Mouse (Mus musculus): Measurements from ENCODE around the gene Tec. TPM values are rescaled to one million over a fixed set of nuclear protein-coding genes. Genes with fewer than 3 reads are reported as not detected.

Tec gene
- polyA plus RNA-seq, 1 experiment from 2014 or later: 2.9 TPM

GRCm38 (mm10) chr5:72882412-72882765 lies 14.1 kb upstream of the Tec start:
- Histone ChIP-seq H3K4me2 (ENCODE audit: low read depth, low read length, severe bottlenecking) (no peak overlapping the region), H3K9me3 (ENCODE audit: control insufficient read depth, low read length) (no peaks in the 10 kb centered on the region), H3K36me3 (ENCODE audit: control insufficient read depth, insufficient read depth, low read length) (no peaks in the 10 kb centered on the region), H3K27ac (ENCODE audit: low read depth, low read length) (no peak overlapping the region), H3K4me3 (ENCODE audit: low read depth, low read length) (no peak overlapping the region), H3K27me3 (ENCODE audit: control insufficient read depth, insufficient read depth, low read length) (no peaks in the 10 kb centered on the region), H3K9ac (ENCODE audit: low read length) (no peak overlapping the region), H3K4me1 (replicated peaks; ENCODE audit: control insufficient read depth, insufficient read depth, low read length) (no peaks in the 10 kb centered on the region)
- no peak for ATAC-seq (replicated peaks; ENCODE audit: low FRiP score)
- 91% methylated on average over 2 of the region's 2 CpGs for WGBS
- no peak for DNase-seq (ENCODE audit: low spot score)

GRCm38 (mm10) chr5:72881748-72882411 lies 13.6 kb upstream of the Tec start:
- 86% methylated on average over 12 of the region's 12 CpGs for WGBS
- no peak for ATAC-seq (replicated peaks; ENCODE audit: low FRiP score)
- Histone ChIP-seq H3K27me3 (ENCODE audit: control insufficient read depth, insufficient read depth, low read length) (no peaks in the 10 kb centered on the region), H3K27ac (ENCODE audit: low read depth, low read length) (no peak overlapping the region), H3K9ac (ENCODE audit: low read length) (no peak overlapping the region), H3K4me1 (replicated peaks; ENCODE audit: control insufficient read depth, insufficient read depth, low read length) (no peaks in the 10 kb centered on the region), H3K4me2 (ENCODE audit: low read depth, low read length, severe bottlenecking) (no peak overlapping the region), H3K36me3 (ENCODE audit: control insufficient read depth, insufficient read depth, low read length) (no peaks in the 10 kb centered on the region), H3K4me3 (ENCODE audit: low read depth, low read length) (no peak overlapping the region), H3K9me3 (ENCODE audit: control insufficient read depth, low read length) (no peaks in the 10 kb centered on the region)
- no peak for DNase-seq (ENCODE audit: low spot score)

- Histone ChIP-seq H3K27ac (ENCODE audit: low read depth, low read length) (no peak overlapping the region), H3K9me3 (ENCODE audit: control insufficient read depth, low read length) (no peaks in the 10 kb centered on the region), H3K27me3 (ENCODE audit: control insufficient read depth, insufficient read depth, low read length) (no peaks in the 10 kb centered on the region; the same call in 1 of the 2 replicates), H3K36me3 (ENCODE audit: control insufficient read depth, insufficient read depth, low read length) (no peaks in the 10 kb centered on the region), H3K9ac (ENCODE audit: low read length) (no peak overlapping the region), H3K4me1 (replicated peaks; ENCODE audit: control insufficient read depth, insufficient read depth, low read length) (no peaks in the 10 kb centered on the region), H3K4me2 (ENCODE audit: low read depth, low read length, severe bottlenecking) (no peak overlapping the region), H3K4me3 (ENCODE audit: low read depth, low read length) (no peak overlapping the region)
- DNase-seq (ENCODE audit: low spot score) (no peak), ATAC-seq (replicated peaks; ENCODE audit: low FRiP score) (no peak)
- WGBS: 20% methylated on average over 5 of the region's 5 CpGs
Measured at GRCm38 (mm10) chr5:72879736-72880135, 11.5 kb upstream of the Tec start.

- no peak overlapping the region for H3K9ac ChIP-seq (ENCODE audit: low read length)
- WGBS: 79% methylated on average over 4 of the region's 4 CpGs
- no peak overlapping the region for H3K4me3 ChIP-seq (ENCODE audit: low read depth, low read length)
- H3K4me1 ChIP-seq (replicated peaks; ENCODE audit: control insufficient read depth, insufficient read depth, low read length): no peaks in the 10 kb centered on the region
- no peak for ATAC-seq (replicated peaks; ENCODE audit: low FRiP score)
- no peaks in the 10 kb centered on the region; the same call in 1 of the 2 replicates for H3K9me3 ChIP-seq (ENCODE audit: control insufficient read depth, low read length)
- DNase-seq (ENCODE audit: low spot score): no peak
- H3K4me2 ChIP-seq (ENCODE audit: low read depth, low read length, severe bottlenecking): no peak overlapping the region
- H3K36me3 ChIP-seq (ENCODE audit: control insufficient read depth, insufficient read depth, low read length): no peaks in the 10 kb centered on the region
- peaks cover 21% of the 10 kb centered on the region for H3K27me3 ChIP-seq (ENCODE audit: control insufficient read depth, insufficient read depth, low read length)
- H3K27ac ChIP-seq (ENCODE audit: low read depth, low read length): no peak overlapping the region
Measured at GRCm38 (mm10) chr5:72871114-72871513, 2.8 kb upstream of the Tec start.

GRCm38 (mm10) chr5:72869779-72870608 lies 1.7 kb upstream of the Tec start:
- Histone ChIP-seq H3K9ac (ENCODE audit: low read length) (no peak overlapping the region), H3K36me3 (ENCODE audit: control insufficient read depth, insufficient read depth, low read length) (no peaks in the 10 kb centered on the region), H3K27ac (ENCODE audit: low read depth, low read length) (no peak overlapping the region), H3K27me3 (ENCODE audit: control insufficient read depth, insufficient read depth, low read length) (peaks cover 21% of the 10 kb centered on the region), H3K4me2 (ENCODE audit: low read depth, low read length, severe bottlenecking) (no peak overlapping the region), H3K4me3 (ENCODE audit: low read depth, low read length) (no peak overlapping the region), H3K4me1 (replicated peaks; ENCODE audit: control insufficient read depth, insufficient read depth, low read length) (no peaks in the 10 kb centered on the region), H3K9me3 (ENCODE audit: control insufficient read depth, low read length) (no peaks in the 10 kb centered on the region; the same call in 1 of the 2 replicates)
- ATAC-seq (replicated peaks; ENCODE audit: low FRiP score) (no peak), DNase-seq (ENCODE audit: low spot score) (no peak)
- WGBS: 87% methylated on average over 14 of the region's 14 CpGs

- 22% methylated on average over 16 of the region's 16 CpGs for WGBS
- Histone ChIP-seq H3K9ac (ENCODE audit: low read length) (no peak overlapping the region), H3K4me1 (replicated peaks; ENCODE audit: control insufficient read depth, insufficient read depth, low read length) (no peaks in the 10 kb centered on the region), H3K27me3 (ENCODE audit: control insufficient read depth, insufficient read depth, low read length) (peaks cover 21% of the 10 kb centered on the region), H3K4me2 (ENCODE audit: low read depth, low read length, severe bottlenecking) (no peak overlapping the region), H3K9me3 (ENCODE audit: control insufficient read depth, low read length) (no peaks in the 10 kb centered on the region; the same call in 1 of the 2 replicates), H3K36me3 (ENCODE audit: control insufficient read depth, insufficient read depth, low read length) (no peaks in the 10 kb centered on the region), H3K27ac (ENCODE audit: low read depth, low read length) (no peak overlapping the region), H3K4me3 (ENCODE audit: low read depth, low read length) (no peak overlapping the region)
- DNase-seq (ENCODE audit: low spot score) (no peak), ATAC-seq (replicated peaks; ENCODE audit: low FRiP score) (no peak)
Measured at GRCm38 (mm10) chr5:72867036-72867672, 1.1 kb downstream of the Tec start.

- DNase-seq (ENCODE audit: low spot score): no peak
- Histone ChIP-seq H3K4me2 (ENCODE audit: low read depth, low read length, severe bottlenecking) (no peak overlapping the region), H3K36me3 (ENCODE audit: control insufficient read depth, insufficient read depth, low read length) (no peaks in the 10 kb centered on the region), H3K27ac (ENCODE audit: low read depth, low read length) (no peak overlapping the region), H3K9ac (ENCODE audit: low read length) (no peak overlapping the region), H3K4me3 (ENCODE audit: low read depth, low read length) (no peak overlapping the region), H3K9me3 (ENCODE audit: control insufficient read depth, low read length) (no peaks in the 10 kb centered on the region; the same call in 1 of the 2 replicates), H3K27me3 (ENCODE audit: control insufficient read depth, insufficient read depth, low read length) (peaks cover 21% of the 10 kb centered on the region), H3K4me1 (replicated peaks; ENCODE audit: control insufficient read depth, insufficient read depth, low read length) (no peaks in the 10 kb centered on the region)
- ATAC-seq (replicated peaks; ENCODE audit: low FRiP score): no peak
- WGBS: 54% methylated on average over 6 of the region's 6 CpGs
Measured at GRCm38 (mm10) chr5:72866260-72866905, 1.9 kb downstream of the Tec start.

GRCm38 (mm10) chr5:72864654-72865178 lies 3.6 kb downstream of the Tec start:
- 83% methylated on average over 3 of the region's 3 CpGs for WGBS
- no peak for DNase-seq (ENCODE audit: low spot score)

More at GRCm38 (mm10) chr5:72864654-72865178, 3.6 kb downstream of the Tec start:
- H3K9ac ChIP-seq (ENCODE audit: low read length): no peak overlapping the region
- H3K4me3 ChIP-seq (ENCODE audit: low read depth, low read length): no peak overlapping the region
- no peak overlapping the region for H3K27ac ChIP-seq (ENCODE audit: low read depth, low read length)
- H3K9me3 ChIP-seq (ENCODE audit: control insufficient read depth, low read length): no peaks in the 10 kb centered on the region
- H3K4me2 ChIP-seq (ENCODE audit: low read depth, low read length, severe bottlenecking): no peak overlapping the region
- no peaks in the 10 kb centered on the region for H3K36me3 ChIP-seq (ENCODE audit: control insufficient read depth, insufficient read depth, low read length)
- peaks cover 21% of the 10 kb centered on the region for H3K27me3 ChIP-seq (ENCODE audit: control insufficient read depth, insufficient read depth, low read length)
- no peaks in the 10 kb centered on the region for H3K4me1 ChIP-seq (replicated peaks; ENCODE audit: control insufficient read depth, insufficient read depth, low read length)
- ATAC-seq (replicated peaks; ENCODE audit: low FRiP score): no peak
